Mouse (Mus musculus) lung, postnatal 4 days (tissue): ENCODE measurements around the gene Crocc2.
"Not testable (repeated sequence)": the region's sequence is repeated elsewhere in the genome, so short reads cannot be mapped to it uniquely, and the experiment has no call there.

Source experiments
- DNase-seq, 2 experiments: peaks; one replicate each; pipeline ENCODE4 v3.0.0; 2021

The Crocc2 gene

GRCm38 (mm10) chr1:93162588-93162987 lies 5.9 kb upstream of the Crocc2 start:
- peak in 1 of 2 experiments; percentile 53 for DNase-seq

DNA sequence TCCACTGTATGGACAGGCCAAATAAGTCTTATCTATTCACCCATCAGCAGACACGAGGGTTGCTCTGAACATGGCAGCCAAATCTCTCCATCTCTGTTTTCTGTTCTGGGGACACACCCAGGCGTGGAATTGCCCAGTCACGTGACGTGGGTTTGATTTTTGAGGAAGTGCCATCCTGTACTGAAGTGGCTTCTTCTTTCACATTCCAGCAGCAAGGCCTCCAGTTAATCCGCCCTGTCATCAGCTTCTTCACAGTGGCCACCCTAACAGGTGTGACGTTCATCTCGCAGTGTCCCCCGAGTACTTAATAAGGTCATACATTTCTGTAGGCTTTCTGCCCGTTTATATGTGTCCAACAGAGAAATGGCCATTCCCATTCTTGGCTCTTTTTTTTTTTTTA lies 3.1 kb upstream of the Crocc2 start:
- DNase-seq, result no peak

GRCm38 (mm10) chr1:93166346-93167079 lies 2.0 kb upstream of the Crocc2 start:
- peak in 1 of 2 experiments; percentile 73 for DNase-seq

- no peak for DNase-seq
These were observed 5.1 kb downstream of the Crocc2 start for GRCm38 (mm10) chr1:93173665-93174064.

GRCm38 (mm10) chr1:93174399-93174798 lies 5.9 kb downstream of the Crocc2 start:
- peak; percentile 72 to 83 for DNase-seq

DNA sequence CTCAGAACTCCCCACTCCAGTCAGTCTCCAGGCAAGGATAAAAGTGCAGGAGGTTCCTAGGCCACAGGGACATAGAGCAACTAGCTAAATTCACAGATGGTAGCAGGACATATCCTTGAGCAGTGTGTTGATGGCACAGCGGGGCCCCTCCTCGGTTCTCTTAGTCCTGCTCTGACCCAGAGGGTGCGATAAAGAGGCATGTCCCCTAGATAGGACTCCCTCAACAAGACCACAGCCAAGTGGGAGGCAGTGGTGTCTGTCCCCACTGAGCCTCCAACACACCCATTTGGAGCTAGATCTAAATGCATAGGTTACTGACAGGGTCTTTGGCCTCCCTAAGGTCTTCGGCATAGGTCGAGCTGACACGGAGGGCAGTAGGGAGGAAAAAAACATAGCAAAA lies 7.3 kb downstream of the Crocc2 start:
- DNase-seq, result no peak

DNA sequence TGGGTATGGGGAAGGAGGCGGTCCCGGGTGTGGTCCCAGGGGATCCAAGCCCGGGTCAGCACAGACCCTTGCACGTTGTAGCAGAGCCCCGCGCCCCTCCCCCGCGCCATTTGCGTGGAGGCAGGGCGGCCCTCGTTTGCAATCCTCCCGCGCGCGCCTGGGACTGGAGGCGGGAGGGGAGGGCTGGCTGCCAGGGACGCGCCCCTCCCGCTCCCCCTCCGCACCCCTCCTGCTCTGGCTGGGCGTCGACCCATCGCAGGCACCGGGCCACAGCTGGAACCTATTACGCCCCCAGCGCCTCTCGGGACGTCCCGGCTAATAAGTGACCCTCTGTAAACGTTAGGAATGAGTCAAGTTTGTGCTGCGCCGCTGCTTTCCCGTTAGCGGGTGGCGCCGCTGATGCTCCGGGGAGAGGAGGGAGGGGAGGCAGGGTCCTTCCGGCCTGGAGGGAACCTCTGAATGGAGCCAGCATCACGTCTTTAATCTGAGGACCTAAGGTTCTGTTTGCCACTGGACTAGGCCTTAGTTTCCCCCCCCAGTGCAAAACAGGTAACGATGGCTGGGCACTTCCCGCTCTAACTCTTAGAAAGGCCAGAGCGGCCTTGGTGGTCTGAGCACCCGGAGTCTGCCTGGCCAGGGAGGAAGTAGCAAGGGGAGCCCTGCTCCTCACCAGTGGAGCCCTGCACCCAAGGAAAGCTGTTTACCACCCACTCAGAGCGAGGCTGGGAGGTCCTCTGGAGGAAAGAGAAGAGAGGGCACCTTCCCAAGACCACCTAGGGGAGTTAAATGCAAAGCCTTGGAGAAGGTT lies 8.2 kb downstream of the Crocc2 start:
- peak; percentile 77 to 89 for DNase-seq

- no peak for DNase-seq
These were observed 13.8 kb downstream of the Crocc2 start for GRCm38 (mm10) chr1:93182281-93182680.

DNA sequence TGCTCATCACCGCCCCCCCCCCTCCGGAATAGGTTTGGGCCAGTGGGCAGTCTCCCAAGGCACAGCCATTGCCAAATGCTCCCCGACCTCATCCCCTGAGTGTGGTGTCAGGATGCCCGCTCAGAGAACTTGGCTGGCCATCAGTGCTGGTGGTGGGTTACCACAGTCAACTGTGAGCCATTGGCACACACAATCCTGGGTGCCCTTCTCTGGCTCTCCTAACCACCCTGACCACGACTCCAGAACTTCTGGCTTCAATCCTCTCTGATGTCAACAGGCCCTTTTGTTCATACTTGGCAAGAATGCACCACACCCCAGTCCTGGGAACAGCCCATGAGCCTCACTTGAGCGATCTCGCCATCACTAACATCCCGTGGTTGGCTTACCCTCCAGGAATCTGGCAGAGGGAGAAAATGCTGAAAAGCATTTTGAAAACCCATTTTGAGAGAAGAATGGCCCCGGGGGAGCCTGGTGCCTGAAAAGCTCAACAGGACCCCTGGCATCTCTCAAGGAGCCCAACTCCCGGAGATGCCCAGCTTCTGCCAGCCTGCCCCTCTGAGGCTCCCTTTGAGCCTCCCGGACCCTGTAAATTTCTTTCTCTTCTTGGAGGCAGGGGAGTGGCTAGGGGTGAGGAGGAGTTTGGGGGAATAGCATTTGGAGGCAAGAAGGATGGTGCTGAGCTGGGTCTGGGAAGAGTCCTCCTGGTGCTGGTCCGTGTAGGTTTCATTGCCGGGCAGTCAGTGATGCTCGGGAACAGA lies 15.7 kb downstream of the Crocc2 start:
- no peak for DNase-seq

GRCm38 (mm10) chr1:93190726-93191305 lies 22.3 kb downstream of the Crocc2 start:
- DNase-seq, result no peak

- no peak for DNase-seq
These were observed 26.4 kb downstream of the Crocc2 start for GRCm38 (mm10) chr1:93194961-93195360.

DNA sequence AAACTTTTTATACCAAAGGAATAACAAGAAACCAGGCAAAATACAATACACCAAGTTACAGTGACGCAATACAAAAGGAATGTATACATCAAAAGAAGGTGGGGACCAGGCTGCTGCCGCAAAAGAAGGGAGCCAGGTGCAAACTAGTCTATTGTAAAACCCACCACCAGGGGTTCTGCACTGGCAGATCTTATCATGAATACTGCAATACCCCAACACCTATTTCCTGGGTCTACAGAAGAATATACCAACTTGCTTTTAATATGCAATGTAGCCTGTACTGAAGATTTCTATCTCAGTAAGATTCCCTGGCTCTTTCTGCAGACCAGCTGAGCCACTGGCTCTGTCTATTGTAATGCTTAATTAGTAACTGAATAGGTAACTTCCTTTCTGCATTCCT lies 28.9 kb downstream of the Crocc2 start:
- DNase-seq, result not testable (repeated sequence)

DNA sequence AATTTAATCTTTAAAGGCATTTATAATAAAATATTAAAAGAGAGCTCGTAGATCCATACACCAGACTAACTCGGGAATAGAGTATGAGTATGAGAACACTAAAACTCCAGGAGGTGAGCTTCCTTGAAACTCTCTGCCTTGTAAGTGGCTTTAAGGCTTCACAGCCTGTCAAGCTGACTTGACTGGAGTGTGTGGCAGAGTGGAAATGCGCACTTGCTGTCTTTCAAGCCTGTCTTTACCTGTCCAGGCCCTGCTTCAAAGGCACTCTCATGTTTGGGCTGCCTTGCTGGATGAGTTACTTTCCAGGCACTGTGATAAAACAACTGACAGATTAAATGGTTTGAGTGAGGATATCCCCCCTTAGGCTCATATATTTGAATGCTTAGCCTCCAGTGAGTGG lies 29.4 kb downstream of the Crocc2 start:
- DNase-seq, result no peak

- no peak for DNase-seq
These were observed 37.9 kb downstream of the Crocc2 start for GRCm38 (mm10) chr1:93206277-93206970.

- DNase-seq, result no peak
These were observed 39.1 kb downstream of the Crocc2 start for GRCm38 (mm10) chr1:93207536-93208064.

DNA sequence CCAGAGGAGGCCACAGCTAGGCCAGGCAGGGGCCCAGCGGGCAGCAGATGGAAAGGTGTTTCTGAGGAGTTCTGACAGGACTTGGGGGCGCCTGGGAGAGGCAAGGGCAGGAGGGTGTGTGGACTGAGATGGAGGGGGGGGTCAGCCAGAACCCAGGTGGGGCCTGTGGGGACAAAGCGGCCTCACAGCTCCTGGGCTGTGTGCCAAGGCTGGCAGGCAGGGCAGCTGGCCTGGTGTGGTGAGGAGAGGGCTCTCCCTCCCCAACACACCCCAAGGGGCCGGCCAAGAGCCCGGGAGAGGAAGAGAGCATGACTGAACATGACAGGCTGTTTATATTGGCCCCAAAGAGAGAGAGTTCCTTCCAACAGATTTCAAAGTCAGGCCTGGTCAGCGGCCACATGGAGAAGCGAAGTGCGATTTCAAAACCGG lies 41.7 kb downstream of the Crocc2 start:
- peak; percentile 81 to 94 for DNase-seq

- no peak for DNase-seq
These were observed 42.5 kb downstream of the Crocc2 start for GRCm38 (mm10) chr1:93211019-93211418.

DNA sequence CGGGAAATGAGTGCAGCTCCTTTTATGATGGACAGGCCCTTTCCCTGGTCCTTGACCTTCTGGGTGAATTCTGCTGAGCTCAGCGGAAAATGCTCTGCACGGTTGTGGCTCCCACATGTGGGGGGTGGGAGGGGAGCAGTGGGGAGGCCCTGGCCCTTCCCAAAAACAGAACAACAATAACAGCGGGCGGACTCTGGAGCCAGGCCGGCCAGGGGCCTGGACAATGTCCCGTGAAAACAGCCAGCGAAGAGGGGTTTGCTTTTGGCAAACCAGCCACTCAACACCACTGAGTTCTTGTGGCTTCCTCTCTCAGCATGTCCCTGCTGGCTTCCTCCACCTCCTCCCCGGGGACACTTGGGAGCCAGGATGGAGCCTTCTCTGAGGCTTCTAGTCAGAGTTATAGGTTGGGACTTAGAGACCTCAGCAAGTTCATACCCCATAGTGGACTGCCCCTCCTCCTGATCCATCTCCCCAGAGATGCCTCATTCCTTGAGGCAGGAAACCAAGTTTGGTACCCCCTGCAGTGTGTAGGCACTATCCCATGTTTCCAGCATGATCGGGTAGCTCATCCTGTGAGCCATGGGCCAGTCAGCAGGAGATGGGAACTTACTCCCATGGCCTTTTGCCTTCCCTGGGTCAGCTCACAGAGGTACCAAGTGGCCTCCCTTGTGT lies 43.2 kb downstream of the Crocc2 start:
- DNase-seq, result peak; percentile 63 to 86

- DNase-seq, result no peak
These were observed 43.9 kb downstream of the Crocc2 start for GRCm38 (mm10) chr1:93212441-93212840.

GRCm38 (mm10) chr1:93214612-93215011 lies 46.1 kb downstream of the Crocc2 start:
- no peak for DNase-seq

DNA sequence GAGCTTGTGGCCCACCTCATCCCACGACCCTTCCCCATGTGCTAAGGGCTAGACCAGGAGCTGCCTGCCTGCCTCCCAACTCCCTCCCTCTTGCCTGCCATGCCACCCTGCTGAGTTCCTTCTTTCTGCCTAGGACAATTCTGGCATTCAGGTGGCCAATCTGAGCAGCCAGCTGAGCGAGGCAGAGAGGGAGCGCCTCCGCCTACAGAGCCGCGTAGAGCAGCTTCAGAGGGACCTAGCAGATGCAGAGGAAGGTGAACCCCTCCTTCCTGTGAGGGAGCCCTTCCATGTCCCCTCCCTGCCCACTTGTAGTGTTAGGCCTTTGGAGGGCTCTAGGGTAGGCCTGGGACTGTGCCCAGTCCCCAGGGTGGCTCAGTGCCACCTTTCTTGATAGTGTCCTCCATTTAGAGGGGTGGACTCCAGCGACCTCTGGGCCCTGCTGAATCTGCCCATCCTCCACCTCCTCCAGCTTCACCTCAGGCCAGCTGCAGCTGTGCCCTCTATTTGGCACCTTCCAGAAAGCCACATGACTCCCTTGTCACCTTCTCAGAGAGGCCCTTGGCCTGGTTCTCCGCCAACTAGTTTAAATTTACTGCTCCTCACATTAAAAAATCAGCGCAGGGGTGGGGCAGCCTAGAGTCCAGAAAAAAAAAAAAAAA lies 48.4 kb downstream of the Crocc2 start:
- no peak for DNase-seq
